Mouse (Mus musculus): ENCODE results near the gene Serac1.

DNA sequence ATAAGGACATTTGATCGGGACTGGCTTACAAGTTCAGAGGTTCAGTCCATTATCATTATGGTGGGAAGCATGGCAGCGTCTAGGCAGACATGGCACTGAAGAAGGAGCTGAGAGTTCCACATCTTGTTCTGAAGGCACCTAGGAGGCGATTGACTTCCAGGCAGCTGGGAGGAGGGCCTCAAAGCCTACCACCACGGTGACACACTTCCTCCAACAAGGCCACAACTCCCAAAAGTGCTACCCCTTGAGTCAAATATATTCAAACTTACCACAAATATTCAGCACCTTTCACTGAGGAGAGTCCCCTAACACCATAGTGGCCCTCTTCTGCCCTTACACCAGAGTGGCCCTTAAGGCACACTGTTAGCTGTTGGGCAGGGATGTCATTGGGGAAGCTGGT is 64.6 kb downstream of the Serac1 start:
- TF ChIP-seq CTCF (IDR thresholded peaks at IDR 0.05; ENCODE audit: extremely low read depth, insufficient read depth, low read length): no peak
- TF ChIP-seq POLR2A (IDR thresholded peaks at IDR 0.05; ENCODE audit: extremely low read depth, insufficient read depth, low read length): no peak
